Mouse (Mus musculus) midbrain, embryonic 16.5 days (tissue): ENCODE results near the gene Il6ra. TPM values are rescaled to one million over a fixed set of nuclear protein-coding genes. Genes with fewer than 3 reads are reported as not detected.

Experiments used
- ATAC-seq: fragments of 200-750 bp; cut with Nextera tagmentation; 2 replicates; pipeline ENCODE4 v1.8.0; 2017; ENCODE audit warnings: moderate TSS enrichment
- H3K27ac ChIP-seq: fragments of 300-500 bp; sonication (generic); 2 replicates; pipeline ENCODE4 v1.5.1; 2014; ENCODE audit warnings: mild to moderate bottlenecking, low read length, mixed read lengths
- H3K27me3 ChIP-seq: fragments of 300-500 bp; sonication (generic); 2 replicates; pipeline ENCODE4 v1.6.1; 2014; ENCODE audit warnings: low read depth, low read length, mixed read lengths; ENCODE audit not compliant: control insufficient read depth, insufficient read depth
- H3K36me3 ChIP-seq: fragments of 300-500 bp; sonication (generic); 2 replicates; pipeline ENCODE4 v1.6.1; 2014; ENCODE audit warnings: mild to moderate bottlenecking, low read length, moderate library complexity, mixed read lengths; ENCODE audit not compliant: control insufficient read depth, insufficient read depth
- H3K4me1 ChIP-seq: fragments of 300-500 bp; sonication (generic); 2 replicates; pipeline ENCODE4 v1.6.1; 2014; ENCODE audit warnings: mild to moderate bottlenecking, low read length, mixed read lengths; ENCODE audit not compliant: control insufficient read depth, insufficient read depth
- H3K4me2 ChIP-seq: fragments of 300-500 bp; sonication (generic); 2 replicates; pipeline ENCODE4 v1.6.1; 2014; ENCODE audit warnings: mild to moderate bottlenecking, low read length, mixed read lengths
- H3K4me3 ChIP-seq: fragments of 300-500 bp; sonication (generic); 2 replicates; pipeline ENCODE4 v1.5.1; 2014; ENCODE audit warnings: low read depth, mild to moderate bottlenecking, low read length, moderate library complexity, mixed read lengths
- H3K9ac ChIP-seq: fragments of 300-500 bp; sonication (generic); 2 replicates; pipeline ENCODE4 v1.6.1; 2014; ENCODE audit warnings: low read depth, low read length, mixed read lengths
- H3K9me3 ChIP-seq: fragments of 300-500 bp; sonication (generic); replicated peaks from 2 replicates; pipeline ENCODE4 v1.6.1; 2014; ENCODE audit warnings: mild to moderate bottlenecking, low read length, mixed read lengths; ENCODE audit not compliant: control insufficient read depth, poor library complexity, severe bottlenecking
- WGBS: fragments of 180-500 bp; shearing (Covaris S2); extraction: QIAGEN DNeasy Blood & Tissue Kit; methylation state at CpG from one replicate; pipeline ENCODE4 v1.1.7; 2014; 5-methylcytosine and 5-hydroxymethylcytosine counted together
- polyA plus RNA-seq: library from polyadenylated mRNA; unstranded; fragments of >200 nt; fragmentation: Nextera tagmentation; extraction: Ambion mirVana; gene quantifications from 2 replicates; pipeline ENCODE4 v1.2.1, GENCODE M21; 2015

Il6ra gene
- polyA plus RNA-seq, 1 experiment from 2014 or later = 0.75 TPM

DNA sequence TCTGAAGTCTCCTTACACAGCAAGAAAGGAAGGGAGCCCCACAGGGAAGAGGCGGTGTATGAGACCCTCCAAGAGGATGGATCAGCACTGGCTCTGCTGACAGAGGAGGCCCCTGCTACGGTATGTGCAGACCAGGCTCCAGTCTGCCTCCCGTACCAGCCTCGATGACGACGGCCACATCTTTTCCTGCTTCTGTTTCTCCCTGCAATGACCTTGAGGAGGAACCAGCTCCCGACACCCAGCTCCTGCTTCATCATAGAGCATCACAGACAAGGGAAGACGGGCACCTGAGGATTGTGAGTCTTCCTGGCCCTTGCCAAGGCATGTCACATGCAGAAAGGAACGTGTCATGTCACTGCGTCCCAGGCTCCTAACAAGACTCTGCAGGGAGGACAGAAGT lies 15.0 kb downstream of the Il6ra start:
- no peaks in the 10 kb centered on the region for H3K4me1 ChIP-seq
- WGBS = 75% methylated on average over 10 of the region's 10 CpGs

DNA sequence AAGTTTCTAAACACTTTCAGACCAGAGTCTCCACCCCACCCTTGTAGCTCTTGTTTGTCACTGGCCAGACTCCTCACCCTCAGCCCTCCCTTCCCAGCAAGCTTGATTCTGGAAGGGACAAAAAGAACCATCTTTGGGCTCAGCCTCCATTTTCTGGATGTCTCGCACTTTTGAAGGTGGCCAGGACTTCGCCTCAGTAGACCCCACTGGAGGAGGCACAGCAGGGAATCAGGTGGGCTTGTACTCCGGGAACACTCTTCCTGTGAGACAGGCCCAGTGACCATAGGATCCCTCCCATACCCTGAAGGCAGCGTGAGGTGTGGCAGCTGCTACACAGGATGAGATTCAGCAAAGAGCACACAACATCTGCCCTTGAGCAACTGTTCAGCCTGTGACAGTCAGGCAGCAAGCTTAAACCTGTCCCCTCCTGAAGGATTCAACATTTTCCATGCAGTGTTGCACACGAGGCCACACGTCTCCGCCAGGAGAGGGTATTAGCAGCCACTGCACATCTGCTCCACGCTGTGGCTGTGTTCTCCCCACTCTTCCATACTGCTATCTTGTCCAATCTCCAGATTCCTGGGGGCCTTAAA lies 15.7 kb downstream of the Il6ra start:
- no peak overlapping the region for H3K4me2 ChIP-seq
- no peak overlapping the region for H3K4me3 ChIP-seq
- H3K9me3 ChIP-seq = no peaks in the 10 kb centered on the region
- H3K36me3 ChIP-seq = no peaks in the 10 kb centered on the region
- no peak overlapping the region for H3K27ac ChIP-seq
- no peaks in the 10 kb centered on the region for H3K4me1 ChIP-seq
- WGBS = 63% methylated on average over 8 of the region's 8 CpGs
- H3K27me3 ChIP-seq = no peaks in the 10 kb centered on the region
- no peak for ATAC-seq
- H3K9ac ChIP-seq = no peak overlapping the region

More for the DNA sequence above, 15.0 kb downstream of the Il6ra start:
- no peak overlapping the region for H3K27ac ChIP-seq
- no peak for ATAC-seq
- H3K9me3 ChIP-seq = no peaks in the 10 kb centered on the region
- H3K9ac ChIP-seq = no peak overlapping the region
- H3K27me3 ChIP-seq = no peaks in the 10 kb centered on the region
- H3K36me3 ChIP-seq = no peaks in the 10 kb centered on the region
- no peak overlapping the region for H3K4me2 ChIP-seq
- no peak overlapping the region for H3K4me3 ChIP-seq

DNA sequence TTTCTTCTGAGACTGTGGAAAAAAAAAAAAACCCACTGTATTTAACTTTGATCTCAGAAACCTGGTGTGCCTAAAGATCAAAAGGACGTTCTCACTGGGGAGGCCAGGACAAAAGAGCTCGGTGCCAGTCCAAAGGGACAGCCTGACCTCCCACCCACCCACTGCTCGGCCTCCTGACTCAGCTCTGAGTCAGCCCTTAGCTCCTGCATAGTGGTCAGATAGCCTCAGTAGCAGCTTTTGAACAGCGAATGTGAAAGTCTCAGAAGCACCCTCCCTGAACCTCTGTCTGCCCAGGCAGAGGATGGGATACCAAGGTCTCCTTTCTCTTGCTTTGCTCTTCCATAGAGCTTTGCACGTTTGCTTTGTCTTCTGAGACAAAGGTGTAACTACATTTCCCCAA lies 16.4 kb downstream of the Il6ra start:
- Histone ChIP-seq H3K9ac (no peak overlapping the region), H3K9me3 (no peaks in the 10 kb centered on the region), H3K27ac (no peak overlapping the region), H3K36me3 (no peaks in the 10 kb centered on the region), H3K4me2 (no peak overlapping the region), H3K4me1 (no peaks in the 10 kb centered on the region), H3K4me3 (no peak overlapping the region), H3K27me3 (no peaks in the 10 kb centered on the region)
- WGBS = 9% methylated on average over 5 of the region's 5 CpGs
- ATAC-seq = no peak

DNA sequence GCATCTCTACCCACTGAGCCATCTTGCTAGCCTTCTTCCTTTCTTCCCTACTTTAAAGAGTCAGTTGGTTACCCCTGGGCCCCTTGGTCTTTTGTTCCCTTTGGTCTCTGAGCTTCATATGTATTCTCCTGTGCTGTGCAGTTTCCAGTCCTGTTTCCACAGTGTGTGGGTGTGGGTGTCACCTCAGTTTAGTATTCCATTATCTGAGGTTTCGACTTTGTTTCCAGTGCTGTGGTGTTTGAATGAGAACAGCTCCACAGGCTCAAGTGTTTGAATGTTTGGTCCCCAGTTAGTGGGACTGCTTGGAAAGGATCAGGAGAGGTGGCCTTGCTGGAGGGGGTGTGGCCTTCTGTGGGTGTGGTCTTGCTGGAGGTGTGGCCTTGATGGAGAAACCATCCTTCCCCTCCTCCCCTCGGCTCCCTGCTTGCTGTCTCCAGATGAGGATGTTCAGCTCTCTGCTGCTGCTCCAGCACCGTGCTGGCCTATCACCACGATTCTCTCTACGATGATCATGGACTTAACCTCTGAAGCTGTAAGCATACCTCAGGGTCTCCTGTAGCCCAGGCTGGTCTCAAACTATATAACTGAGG lies 20.4 kb downstream of the Il6ra start:
- no peak for ATAC-seq
- WGBS = 78% methylated on average over 5 of the region's 5 CpGs
- Histone ChIP-seq H3K27me3 (no peaks in the 10 kb centered on the region), H3K4me1 (no peaks in the 10 kb centered on the region), H3K4me2 (no peak overlapping the region), H3K27ac (no peak overlapping the region), H3K9me3 (no peaks in the 10 kb centered on the region), H3K4me3 (no peak overlapping the region), H3K9ac (no peak overlapping the region), H3K36me3 (no peaks in the 10 kb centered on the region)

DNA sequence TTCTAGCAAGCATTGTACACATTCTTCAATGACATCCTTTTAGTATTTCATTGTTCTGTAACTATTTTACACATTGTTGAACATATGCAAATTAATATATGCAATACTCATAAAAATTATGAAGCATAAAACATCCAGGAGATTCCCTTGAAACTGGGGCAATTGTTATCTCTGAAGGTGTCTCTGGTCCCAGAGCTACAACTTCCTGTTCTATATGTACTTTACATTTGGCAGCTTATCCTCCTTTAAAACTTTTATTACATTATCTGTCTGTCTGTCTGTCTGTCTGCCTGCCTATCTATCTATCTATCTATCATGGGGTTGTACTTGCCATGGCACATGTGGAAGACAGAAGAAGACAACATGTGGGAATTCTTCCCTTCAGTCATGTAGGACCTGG lies 21.3 kb downstream of the Il6ra start:
- no peaks in the 10 kb centered on the region for H3K36me3 ChIP-seq
- no peak for ATAC-seq
- no peaks in the 10 kb centered on the region for H3K9me3 ChIP-seq

DNA sequence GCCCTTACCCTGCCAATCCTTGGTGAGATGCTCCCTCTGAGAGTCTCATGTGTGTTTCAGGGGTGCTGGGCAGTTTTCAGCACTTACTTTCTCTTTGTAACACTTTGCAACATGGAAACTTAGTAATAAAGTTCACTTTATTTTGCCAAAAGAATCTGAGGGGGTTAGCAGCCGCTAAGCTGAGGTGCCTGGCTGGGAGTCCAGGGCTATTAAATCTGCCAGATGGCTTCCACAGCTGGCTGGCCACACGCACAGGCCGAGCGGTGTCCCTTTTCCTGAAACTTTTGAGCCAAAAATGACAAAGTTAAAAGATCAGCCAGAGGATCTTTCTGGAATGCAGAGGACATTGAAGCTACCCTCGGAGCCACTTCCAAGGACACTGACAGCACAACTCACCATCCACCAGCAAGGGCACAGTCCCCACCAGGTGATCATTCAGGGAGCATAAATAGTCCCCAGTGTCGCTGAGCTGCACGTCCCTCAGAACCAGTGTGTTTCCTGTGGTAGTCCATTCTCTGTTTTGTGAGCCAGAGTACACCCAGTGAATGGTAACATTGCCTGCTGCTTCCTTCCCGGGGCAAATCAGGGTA lies 23.1 kb downstream of the Il6ra start:
- 71% methylated on average over 8 of the region's 8 CpGs for WGBS
- H3K4me1 ChIP-seq = no peaks in the 10 kb centered on the region
- H3K9me3 ChIP-seq = no peaks in the 10 kb centered on the region
- no peak for ATAC-seq
- H3K9ac ChIP-seq = no peak overlapping the region
- no peak overlapping the region for H3K27ac ChIP-seq
- no peak overlapping the region for H3K4me3 ChIP-seq
- H3K27me3 ChIP-seq = no peaks in the 10 kb centered on the region
- no peaks in the 10 kb centered on the region for H3K36me3 ChIP-seq
- no peak overlapping the region for H3K4me2 ChIP-seq

More for the DNA sequence above, 21.3 kb downstream of the Il6ra start:
- H3K27ac ChIP-seq = no peak overlapping the region
- no peaks in the 10 kb centered on the region for H3K27me3 ChIP-seq
- no peak overlapping the region for H3K4me3 ChIP-seq
- no peak overlapping the region for H3K4me2 ChIP-seq
- H3K9ac ChIP-seq = no peak overlapping the region
- no peaks in the 10 kb centered on the region for H3K4me1 ChIP-seq

DNA sequence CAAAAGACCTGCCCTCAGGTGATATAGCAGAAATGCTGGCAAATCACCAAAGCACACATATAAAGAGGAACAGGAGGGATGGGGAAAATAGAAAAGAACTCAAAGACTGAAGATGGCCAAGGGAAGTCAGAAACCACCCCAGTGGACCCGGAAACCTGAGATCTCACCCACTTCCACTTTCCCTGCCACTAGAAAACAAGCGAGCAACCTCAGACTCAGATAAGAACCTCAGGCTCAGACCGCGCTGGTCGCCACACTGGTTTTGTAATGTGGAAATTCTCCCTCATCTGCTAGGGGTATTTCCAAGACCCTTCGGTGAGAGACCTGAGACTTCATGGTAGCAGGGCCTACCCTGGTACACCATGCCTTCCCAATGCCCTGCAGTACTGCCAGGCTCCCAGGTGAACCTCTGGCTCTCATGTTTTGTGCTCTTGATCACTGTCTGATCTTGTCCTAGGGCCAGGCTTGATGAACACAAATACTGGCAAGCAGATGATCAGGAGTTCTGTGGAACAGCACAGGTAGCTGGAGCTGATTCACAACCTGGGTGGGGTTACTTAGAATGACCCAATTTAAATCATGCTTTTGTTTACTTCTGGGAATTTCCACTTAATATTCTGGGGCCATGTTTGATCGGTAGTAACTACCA lies 25.3 kb downstream of the Il6ra start:
- WGBS = 91% methylated on average over 7 of the region's 7 CpGs
- Histone ChIP-seq H3K4me2 (no peak overlapping the region), H3K27ac (no peak overlapping the region)

DNA sequence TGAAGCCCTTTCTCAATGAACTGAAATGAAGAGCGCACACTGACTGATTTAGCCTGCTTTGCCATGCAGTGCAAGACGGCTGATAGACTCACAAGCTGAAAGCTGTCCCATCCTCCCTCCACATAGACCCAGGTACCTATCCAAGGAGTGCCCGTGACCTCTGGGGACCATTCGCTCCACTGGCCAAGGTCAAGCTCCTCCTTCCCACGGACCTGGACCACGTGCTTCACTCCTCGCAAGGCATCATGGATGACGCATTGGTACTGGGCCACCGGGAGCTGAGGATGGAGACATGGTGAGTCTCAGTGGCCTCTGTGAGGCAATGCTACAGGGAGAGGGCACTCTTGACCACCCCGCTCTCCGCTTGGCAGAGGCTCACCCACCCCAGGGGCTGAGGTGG lies 27.2 kb downstream of the Il6ra start:
- no peaks in the 10 kb centered on the region; the same call in 1 of the 2 replicates for H3K27me3 ChIP-seq
- no peak for ATAC-seq
- no peaks in the 10 kb centered on the region for H3K4me1 ChIP-seq
- no peak overlapping the region for H3K27ac ChIP-seq
- no peak overlapping the region for H3K4me2 ChIP-seq
- 94% methylated on average over 11 of the region's 11 CpGs for WGBS
- H3K4me3 ChIP-seq = no peak overlapping the region
- H3K9ac ChIP-seq = no peak overlapping the region
- H3K9me3 ChIP-seq = no peaks in the 10 kb centered on the region
- no peaks in the 10 kb centered on the region for H3K36me3 ChIP-seq

More for the DNA sequence above, 25.3 kb downstream of the Il6ra start:
- no peaks in the 10 kb centered on the region for H3K4me1 ChIP-seq
- no peak overlapping the region for H3K4me3 ChIP-seq
- no peaks in the 10 kb centered on the region; the same call in 1 of the 2 replicates for H3K27me3 ChIP-seq
- no peak for ATAC-seq
- no peak overlapping the region for H3K9ac ChIP-seq
- no peaks in the 10 kb centered on the region for H3K36me3 ChIP-seq
- H3K9me3 ChIP-seq = no peaks in the 10 kb centered on the region

DNA sequence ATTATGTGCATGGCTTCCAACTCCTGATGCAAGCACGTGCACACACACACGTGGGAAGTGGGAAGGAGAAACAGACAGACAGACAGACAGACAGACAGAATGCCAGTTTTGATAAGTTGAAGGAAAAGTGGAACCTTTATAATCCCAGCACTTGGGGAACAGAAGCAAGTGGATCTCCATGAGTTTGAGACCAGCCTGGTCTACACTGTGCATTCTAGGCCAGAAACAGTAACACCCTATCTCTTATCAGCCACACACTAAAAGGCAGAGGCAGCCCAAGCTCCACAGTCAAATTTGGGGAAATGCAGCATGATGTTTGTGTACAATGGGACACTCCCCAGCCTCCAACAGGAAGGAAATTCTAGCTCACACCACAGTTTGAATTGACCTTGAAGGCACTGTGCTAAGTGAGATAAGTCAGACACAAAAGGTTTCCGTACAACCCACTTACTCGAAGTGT lies 29.4 kb downstream of the Il6ra start:
- no peak overlapping the region for H3K4me3 ChIP-seq
- H3K9me3 ChIP-seq = no peaks in the 10 kb centered on the region
- no peaks in the 10 kb centered on the region for H3K4me1 ChIP-seq
- H3K36me3 ChIP-seq = no peaks in the 10 kb centered on the region
- no peak overlapping the region for H3K9ac ChIP-seq
- no peak overlapping the region for H3K27ac ChIP-seq
- no peak overlapping the region for H3K4me2 ChIP-seq
- no peak for ATAC-seq
- 81% methylated on average over 4 of the region's 4 CpGs for WGBS
- H3K27me3 ChIP-seq = peaks cover 3% of the 10 kb centered on the region
